Mouse (Mus musculus) macrophage (primary cell): ENCODE data around the gene Col18a1. TPM values are rescaled to one million over a fixed set of nuclear protein-coding genes. Genes with fewer than 3 reads are reported as not detected.

Source experiments
- H3K27ac ChIP-seq: fragments of 350-480 bp; formaldehyde crosslinking; 2 replicates; pipeline ENCODE4 v1.9.0; 2021
- H3K36me3 ChIP-seq: fragments of 350-480 bp; formaldehyde crosslinking; 2 replicates; pipeline ENCODE4 v1.9.0; 2021; ENCODE audit errors: inconsistent target
- H3K4me3 ChIP-seq: fragments of 350-480 bp; formaldehyde crosslinking; 2 replicates; pipeline ENCODE4 v1.9.0; 2021; ENCODE audit errors: inconsistent target
- H3K79me2 ChIP-seq: fragments of 350-480 bp; formaldehyde crosslinking; 2 replicates; pipeline ENCODE4 v1.9.0; 2021; ENCODE audit errors: inconsistent target
- WGBS: methylation state at CpG from one replicate; pipeline ENCODE4 v1.1.7; 2026; ENCODE audit warnings: inconsistent platforms; ENCODE audit not compliant: missing documents; 5-methylcytosine and 5-hydroxymethylcytosine counted together
- polyA plus RNA-seq: library from polyadenylated mRNA; stranded (reverse); fragments of 250-400 nt; gene quantifications from 3 replicates; pipeline ENCODE4 v1.2.4, GENCODE M21; 2018; ENCODE audit warnings: inconsistent platforms

Gene Col18a1
- polyA plus RNA-seq, 1 experiment from 2014 or later, result 3.7 TPM

DNA sequence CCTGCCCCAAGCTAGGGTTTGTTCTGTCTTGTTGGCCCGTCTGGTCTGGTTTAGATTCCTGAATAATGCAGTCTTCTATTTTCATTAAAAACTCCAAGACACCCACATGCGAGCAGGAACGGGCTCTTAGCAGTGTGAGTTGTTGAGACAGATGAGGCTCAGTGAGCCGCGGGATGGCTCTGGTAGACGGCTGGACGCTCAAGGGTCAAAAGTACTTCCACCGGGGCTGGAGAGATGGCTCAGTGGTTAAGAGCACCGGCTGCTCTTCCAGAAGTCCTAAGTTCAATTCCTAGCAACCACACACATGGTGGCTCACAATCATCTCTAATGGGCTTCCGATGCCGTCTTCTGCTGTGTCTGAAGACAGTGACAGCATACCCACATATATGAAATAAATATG is 46.9 kb downstream of the Col18a1 start:
- Histone ChIP-seq H3K4me3 (no peak overlapping the region), H3K36me3 (no peaks in the 10 kb centered on the region), H3K79me2 (no peaks in the 10 kb centered on the region), H3K27ac (no peak overlapping the region)
- 94% methylated on average over 11 of the region's 11 CpGs for WGBS

DNA sequence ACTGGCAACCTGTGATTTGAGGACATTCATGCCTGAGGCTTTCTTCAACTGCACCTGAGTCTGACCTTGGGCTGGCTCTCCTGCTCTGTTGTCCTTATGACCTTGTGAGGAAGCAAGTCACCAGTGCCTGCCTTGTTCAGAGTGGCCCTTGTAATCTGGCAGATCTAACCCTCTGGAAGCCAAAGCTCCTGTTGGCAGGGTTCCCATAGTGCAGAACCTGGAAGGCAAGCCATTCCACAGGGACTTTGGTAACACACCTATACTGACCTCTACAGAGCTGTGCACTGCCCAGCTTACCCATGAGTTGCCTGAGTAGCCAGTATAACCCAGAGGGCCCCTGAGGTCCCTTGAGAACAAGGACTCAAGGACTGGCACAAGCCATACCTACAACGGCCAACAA is 48.0 kb downstream of the Col18a1 start:
- H3K79me2 ChIP-seq, result no peaks in the 10 kb centered on the region
- H3K27ac ChIP-seq, result no peak overlapping the region
- no peaks in the 10 kb centered on the region for H3K36me3 ChIP-seq
- WGBS, result 80% methylated on average over 1 of the region's 1 CpGs
- no peak overlapping the region for H3K4me3 ChIP-seq

DNA sequence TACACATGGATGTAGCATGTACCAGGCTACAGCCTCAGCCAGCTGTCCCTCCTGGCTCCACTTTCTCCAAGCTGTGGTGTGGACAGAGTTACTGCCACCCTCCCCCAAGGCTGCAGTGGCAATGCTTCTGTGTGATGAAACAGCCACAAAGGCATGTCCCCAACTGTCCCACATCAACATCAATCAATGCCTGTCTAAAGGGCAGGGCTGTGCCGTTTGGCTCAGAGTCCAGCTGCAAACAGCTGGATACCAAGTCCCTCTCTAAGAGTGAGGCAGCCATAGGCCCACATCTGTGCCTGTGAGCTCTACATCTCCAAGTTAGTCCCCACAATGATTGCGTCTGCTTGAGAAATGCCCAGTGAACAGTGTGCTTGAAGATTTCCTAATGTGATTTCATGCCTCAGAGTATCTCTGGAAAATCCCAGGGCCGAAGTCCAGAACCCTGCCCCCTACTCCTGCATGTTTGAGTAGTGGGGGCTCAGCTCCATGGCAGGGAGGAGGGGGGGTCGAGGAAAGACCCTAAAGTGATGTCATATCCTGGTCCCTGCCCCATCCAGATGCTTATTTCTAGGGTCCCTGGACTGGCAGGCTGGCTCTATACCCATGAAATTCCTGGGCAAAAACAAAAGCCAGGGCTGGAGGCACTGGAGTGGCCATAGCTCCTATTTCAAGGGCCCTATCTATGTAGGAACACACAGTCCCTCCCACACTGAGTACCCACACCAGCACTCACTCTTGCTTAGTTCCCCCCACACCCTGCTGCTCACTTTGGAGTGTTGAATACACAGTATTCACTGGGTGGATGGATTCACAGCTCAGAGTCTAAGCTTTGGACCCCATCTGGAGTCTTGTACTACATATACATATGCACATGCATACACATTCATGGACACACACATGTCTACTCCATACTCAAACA is 49.6 kb downstream of the Col18a1 start:
- no peak overlapping the region for H3K27ac ChIP-seq
- no peak overlapping the region for H3K4me3 ChIP-seq
- H3K79me2 ChIP-seq, result no peaks in the 10 kb centered on the region
- H3K36me3 ChIP-seq, result no peaks in the 10 kb centered on the region
- 47% methylated on average over 4 of the region's 4 CpGs for WGBS

DNA sequence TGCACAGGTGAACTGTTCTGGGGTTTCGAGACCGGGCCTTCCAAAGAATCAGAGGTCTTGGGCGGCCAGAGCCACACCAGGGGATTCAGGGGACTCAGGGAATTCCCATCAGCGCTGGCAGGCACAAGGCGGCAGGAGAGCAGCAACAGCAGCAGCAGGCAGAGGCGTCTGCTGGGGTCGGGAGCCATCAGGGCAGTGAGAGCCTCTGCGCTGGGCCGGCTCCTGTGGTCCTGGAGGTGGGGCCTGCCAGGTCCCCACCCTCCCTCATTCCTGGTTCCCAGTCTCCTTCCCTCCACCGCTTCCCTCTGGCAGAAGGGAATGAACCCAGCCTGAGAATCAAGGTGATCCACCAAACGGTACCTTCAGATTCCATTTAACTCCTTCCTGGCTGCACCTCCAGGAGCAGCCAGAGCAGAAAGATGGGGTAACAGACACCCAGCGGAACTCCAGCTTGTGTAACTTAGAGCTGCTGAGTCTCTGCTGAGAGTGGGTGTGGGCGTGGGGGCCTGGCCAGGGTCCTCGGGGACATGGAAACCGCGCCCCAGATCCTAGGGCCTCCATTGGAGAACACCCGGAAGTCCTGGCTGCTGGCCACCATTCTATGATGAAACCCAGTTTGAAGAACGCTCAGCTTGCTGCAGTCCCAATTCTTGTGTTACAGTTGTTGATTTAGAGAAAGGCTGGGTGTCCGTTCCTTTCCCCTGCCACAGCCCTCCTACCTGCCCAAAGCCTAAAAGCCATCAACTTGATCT is 52.7 kb downstream of the Col18a1 start:
- Histone ChIP-seq H3K79me2 (no peaks in the 10 kb centered on the region), H3K4me3 (no peak overlapping the region), H3K27ac (no peak overlapping the region), H3K36me3 (no peaks in the 10 kb centered on the region)
- 86% methylated on average over 18 of the region's 19 CpGs for WGBS

DNA sequence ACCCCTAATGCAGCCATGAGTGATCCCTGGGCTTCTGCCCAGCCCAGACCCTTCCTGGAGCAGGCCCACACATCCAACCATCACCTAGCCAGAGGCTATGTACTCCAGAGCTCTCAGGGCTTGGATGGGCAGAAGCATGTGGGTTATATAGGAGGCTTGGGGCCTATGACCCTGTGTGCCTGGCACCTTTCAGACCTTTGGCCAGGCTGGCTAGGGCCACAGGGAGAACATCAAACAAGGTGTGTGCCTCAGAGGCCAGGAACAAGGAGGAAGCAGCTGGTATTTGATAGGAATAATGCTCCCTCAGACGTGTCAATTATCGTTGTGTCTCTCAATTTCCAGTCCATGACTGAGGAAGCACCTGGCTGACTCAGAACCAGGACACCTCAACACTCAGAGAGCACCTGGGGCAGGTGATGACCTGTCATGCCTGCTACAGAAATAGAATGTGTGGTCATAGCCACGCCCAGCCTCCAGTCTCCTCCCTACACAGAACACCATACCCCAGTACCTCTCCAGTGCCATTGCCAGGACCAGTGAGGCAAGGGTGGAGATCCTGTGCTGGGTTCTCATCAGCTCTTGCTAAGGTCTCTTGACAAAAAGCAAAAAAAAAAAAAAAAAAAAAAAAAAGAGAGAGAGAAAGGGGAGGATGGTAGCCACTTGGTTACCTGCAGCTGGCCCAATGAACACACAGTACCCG is 54.6 kb downstream of the Col18a1 start:
- Histone ChIP-seq H3K79me2 (no peaks in the 10 kb centered on the region), H3K36me3 (no peaks in the 10 kb centered on the region), H3K4me3 (no peak overlapping the region), H3K27ac (no peak overlapping the region)
- WGBS, result 82% methylated on average over 4 of the region's 4 CpGs

DNA sequence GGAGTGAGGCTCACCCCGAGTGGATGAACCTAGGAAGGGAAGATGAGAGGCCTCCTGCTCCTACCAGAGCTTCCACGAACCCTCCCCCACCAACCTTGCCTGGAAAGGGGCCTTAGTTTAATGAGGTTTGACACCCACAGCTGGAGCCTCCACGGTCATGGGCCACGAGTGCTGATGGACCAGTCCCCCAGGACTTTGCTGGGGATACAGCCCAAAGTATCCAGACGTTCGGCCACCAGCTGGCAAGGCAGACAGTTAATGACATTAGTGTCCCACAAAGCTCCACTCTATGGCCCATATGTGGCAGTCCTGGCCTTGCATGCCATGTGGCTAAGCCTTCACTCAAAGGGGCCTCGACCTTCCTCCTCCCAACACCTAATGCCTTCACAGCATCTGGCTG is 55.5 kb downstream of the Col18a1 start:
- 83% methylated on average over 7 of the region's 7 CpGs for WGBS
- no peaks in the 10 kb centered on the region for H3K79me2 ChIP-seq
- no peaks in the 10 kb centered on the region for H3K36me3 ChIP-seq
- H3K4me3 ChIP-seq, result no peak overlapping the region
- no peak overlapping the region for H3K27ac ChIP-seq

DNA sequence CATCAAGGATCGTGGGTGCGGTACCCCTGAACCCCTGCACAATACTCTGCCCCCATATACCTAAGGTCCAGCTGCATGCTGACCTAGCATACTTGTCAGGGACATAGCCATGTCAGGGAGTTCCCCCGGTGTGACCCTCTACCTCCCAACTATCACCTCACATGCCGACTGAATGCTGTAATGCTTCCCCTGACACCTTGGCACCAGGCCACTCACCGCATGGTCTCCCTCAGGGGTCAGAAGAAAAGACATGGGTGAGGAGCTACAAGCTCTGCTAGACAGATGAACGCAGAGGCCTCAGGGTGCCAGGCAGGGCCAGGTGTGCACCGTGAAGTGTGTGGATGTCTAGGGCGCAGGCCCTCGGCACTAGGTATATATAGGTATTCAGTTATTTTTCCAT is 56.3 kb downstream of the Col18a1 start:
- no peak overlapping the region for H3K4me3 ChIP-seq
- WGBS, result 83% methylated on average over 9 of the region's 9 CpGs
- H3K36me3 ChIP-seq, result no peaks in the 10 kb centered on the region
- no peaks in the 10 kb centered on the region for H3K79me2 ChIP-seq
- H3K27ac ChIP-seq, result no peak overlapping the region

DNA sequence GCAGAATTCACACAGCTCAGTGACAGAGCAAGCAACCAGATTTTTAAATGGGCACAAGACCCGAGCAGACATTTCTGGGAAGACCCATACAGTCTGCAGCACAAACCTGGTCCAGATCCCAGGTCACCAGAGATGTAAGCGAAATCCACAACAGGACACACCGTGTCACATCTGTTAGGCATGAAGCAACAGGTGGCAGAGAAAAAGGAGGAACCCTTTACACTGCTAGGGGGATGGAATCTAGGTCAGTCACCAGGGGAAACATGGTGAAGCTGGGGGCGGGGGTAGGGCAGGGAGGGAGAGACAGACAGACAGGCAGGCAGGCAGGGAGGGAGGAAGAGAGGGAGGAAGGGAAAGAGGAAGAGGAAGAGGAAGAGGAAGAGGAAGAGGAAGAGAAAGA is 58.2 kb downstream of the Col18a1 start:
- Histone ChIP-seq H3K79me2 (no peaks in the 10 kb centered on the region), H3K36me3 (no peaks in the 10 kb centered on the region), H3K27ac (no peak overlapping the region), H3K4me3 (no peak overlapping the region)
- 76% methylated on average over 3 of the region's 4 CpGs for WGBS

DNA sequence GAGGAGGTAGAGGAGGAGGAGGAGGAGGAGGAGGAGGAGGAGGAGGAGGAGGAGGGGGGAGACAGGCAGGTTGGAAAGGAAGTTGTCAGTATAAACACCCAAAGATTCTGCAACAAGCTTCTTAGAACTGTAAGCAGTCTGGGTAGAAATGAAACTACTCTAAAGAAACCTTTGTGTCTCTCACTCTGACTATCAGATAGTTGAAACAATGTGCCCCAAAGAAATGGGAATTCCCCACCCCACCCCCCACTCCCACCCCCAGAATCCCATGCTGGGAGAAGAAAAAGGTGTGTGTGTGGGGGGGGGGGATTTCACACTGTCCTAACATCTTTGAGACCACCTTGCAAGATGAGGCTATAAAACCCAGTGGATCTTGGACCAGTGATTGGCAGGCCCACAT is 62.0 kb downstream of the Col18a1 start:
- Histone ChIP-seq H3K27ac (no peak overlapping the region), H3K79me2 (no peaks in the 10 kb centered on the region), H3K36me3 (no peaks in the 10 kb centered on the region), H3K4me3 (no peak overlapping the region)

DNA sequence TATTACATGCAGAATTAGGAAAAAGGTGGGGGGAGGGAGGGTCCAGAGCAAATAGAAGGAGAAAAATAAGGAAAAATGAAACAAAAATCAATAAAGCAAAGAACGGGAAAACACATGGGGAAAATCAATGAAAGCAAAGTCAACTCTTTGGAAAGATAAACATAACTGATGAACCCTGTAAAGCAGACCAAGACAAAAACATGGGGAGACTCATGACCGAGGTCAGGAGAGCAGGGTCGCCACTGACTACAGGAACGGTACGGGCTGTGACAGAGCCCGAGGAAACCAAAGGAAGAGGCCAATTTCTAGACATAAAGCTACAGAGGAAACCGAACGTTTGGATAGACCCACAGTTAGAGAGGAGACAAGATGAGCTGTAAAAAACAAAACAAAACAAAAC is 62.7 kb downstream of the Col18a1 start:
- Histone ChIP-seq H3K4me3 (no peak overlapping the region), H3K27ac (no peak overlapping the region), H3K79me2 (no peaks in the 10 kb centered on the region), H3K36me3 (no peaks in the 10 kb centered on the region)
- WGBS, result 26% methylated on average over 6 of the region's 8 CpGs

DNA sequence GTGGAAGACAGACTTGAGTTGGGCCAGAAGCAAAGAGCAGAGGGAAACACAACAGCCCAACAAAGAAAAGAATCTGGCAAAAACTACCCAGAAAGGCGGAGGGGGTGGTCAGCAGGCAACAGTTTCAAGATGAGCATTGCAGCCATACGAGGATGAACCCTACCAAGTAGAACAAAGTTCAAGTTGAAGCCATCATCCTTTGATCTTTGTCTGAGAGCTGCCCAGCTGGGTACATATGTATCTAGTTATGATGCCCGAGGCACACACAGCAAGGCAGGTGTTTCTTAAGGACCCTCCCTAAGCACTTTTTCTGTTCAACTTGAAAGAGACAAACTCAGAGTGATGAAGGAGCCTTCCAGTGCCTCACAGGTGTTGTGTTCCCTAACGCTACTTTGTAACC is 66.6 kb downstream of the Col18a1 start:
- no peak overlapping the region for H3K4me3 ChIP-seq
- WGBS, result 97% methylated on average over 4 of the region's 4 CpGs
- H3K27ac ChIP-seq, result no peak overlapping the region
- no peaks in the 10 kb centered on the region for H3K36me3 ChIP-seq
- no peaks in the 10 kb centered on the region for H3K79me2 ChIP-seq

DNA sequence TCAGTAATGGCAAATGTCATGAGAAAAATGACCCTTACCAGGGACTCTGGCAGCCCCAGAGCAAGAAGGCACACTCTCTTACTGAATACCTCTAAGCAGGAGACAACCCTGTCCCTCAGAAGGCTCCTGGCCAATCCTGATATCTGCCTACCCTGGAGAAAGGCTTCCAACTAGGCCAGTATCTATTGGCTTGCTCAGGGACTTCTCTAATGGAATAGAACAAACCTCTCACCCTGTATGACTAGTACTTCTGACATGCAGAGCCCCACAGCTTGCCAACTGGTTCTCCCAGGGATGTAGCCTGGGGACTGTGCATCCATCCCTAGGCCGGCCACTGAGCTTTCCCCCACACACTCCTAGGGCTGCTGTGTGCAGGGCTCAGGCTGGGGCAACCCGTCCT is 67.7 kb downstream of the Col18a1 start:
- Histone ChIP-seq H3K79me2 (no peaks in the 10 kb centered on the region), H3K36me3 (no peaks in the 10 kb centered on the region), H3K27ac (no peak overlapping the region), H3K4me3 (no peak overlapping the region)
- 100% methylated on average over 2 of the region's 2 CpGs for WGBS

DNA sequence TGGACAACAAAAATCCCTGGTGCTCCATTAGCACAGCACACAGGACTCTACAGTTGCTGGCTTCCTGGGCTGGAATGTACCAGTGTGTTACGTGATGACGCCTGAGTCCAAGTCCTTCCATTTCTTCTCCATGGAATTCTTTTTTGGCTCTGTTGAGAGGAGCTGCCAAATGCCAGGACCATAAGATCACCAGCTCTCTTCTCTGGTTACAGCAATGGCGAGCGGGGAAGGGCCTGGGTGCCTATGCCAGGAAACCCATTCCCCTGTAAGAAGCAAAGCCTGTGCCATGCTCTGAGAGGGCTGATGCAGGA is 68.5 kb downstream of the Col18a1 start:
- WGBS, result 89% methylated on average over 4 of the region's 4 CpGs
- Histone ChIP-seq H3K36me3 (no peaks in the 10 kb centered on the region), H3K4me3 (no peak overlapping the region), H3K27ac (no peak overlapping the region), H3K79me2 (no peaks in the 10 kb centered on the region)

DNA sequence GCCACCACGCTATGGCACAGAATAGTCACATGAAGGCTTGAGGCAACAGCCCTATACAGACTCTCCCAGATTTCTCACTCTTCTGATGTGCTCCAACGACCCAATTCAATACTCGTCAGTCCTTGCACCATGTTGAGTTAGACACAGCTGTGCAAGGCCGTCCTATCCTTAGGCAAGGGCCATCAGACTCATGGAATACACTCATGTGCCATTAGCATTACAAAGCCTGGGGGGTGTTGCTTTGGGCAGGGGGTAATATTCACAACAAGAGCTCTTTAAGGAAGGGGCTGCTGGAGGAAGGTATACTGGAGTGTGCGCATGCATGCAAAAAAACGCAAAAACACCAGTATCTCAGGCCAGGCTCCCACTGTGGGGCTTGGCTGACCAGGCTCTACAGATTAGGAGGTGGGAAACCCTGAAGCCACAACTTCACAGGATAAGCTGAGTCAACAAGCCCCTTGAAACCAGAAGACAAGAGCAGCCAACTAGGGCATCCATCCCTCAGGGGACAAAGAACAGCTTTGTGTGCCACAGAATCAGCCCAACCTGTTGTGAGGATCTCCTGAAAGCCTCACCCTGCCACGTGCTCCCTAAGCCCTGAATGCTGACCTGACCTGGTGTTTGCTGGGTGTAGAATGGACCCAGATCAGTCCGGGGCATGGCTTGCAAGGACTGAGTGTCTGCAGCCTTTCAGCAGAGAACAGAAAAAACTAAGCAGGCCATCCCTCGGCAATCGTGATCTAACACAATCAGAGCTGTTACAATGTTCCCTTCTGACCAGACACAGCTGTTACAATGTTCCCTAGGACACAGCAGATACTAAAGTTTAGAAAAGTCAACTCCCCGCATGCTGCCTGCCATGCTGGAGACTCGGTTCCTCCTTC is 69.1 kb downstream of the Col18a1 start:
- H3K27ac ChIP-seq, result no peak overlapping the region
- 90% methylated on average over 12 of the region's 12 CpGs for WGBS
- H3K36me3 ChIP-seq, result no peaks in the 10 kb centered on the region
- H3K79me2 ChIP-seq, result no peaks in the 10 kb centered on the region
- H3K4me3 ChIP-seq, result no peak overlapping the region
